Mouse (Mus musculus) bone marrow, adult 2 months (tissue): ENCODE results near the gene Clcnkb. TPM values are rescaled to one million over a fixed set of nuclear protein-coding genes. Genes with fewer than 3 reads are reported as not detected.

Source experiments
- H3K27ac ChIP-seq: fragments of 200-500 bp; 2 replicates; pipeline ENCODE4 v1.5.1; 2012; ENCODE audit warnings: low read depth, mild to moderate bottlenecking, control low read depth, inconsistent platforms, low read length; ENCODE audit not compliant: control insufficient read depth, poor library complexity, insufficient read depth
- H3K4me1 ChIP-seq: fragments of 200-500 bp; 2 replicates; pipeline ENCODE4 v1.6.1; 2011; ENCODE audit warnings: low read length; ENCODE audit not compliant: control insufficient read depth, insufficient read depth
- H3K4me3 ChIP-seq: fragments of 200-500 bp; replicated peaks from 2 replicates; pipeline ENCODE3; 2011; ENCODE audit warnings: mild to moderate bottlenecking, low read depth, low read length, control low read depth; ENCODE audit not compliant: control insufficient read depth
- CTCF ChIP-seq: fragments of 200-500 bp; IDR thresholded peaks from 2 replicates; pipeline ENCODE4 v1.5.1; 2011; ENCODE audit warnings: low read length, control low read depth; ENCODE audit not compliant: control insufficient read depth, insufficient read depth
- POLR2A ChIP-seq: fragments of 200-500 bp; IDR thresholded peaks from 2 replicates; pipeline ENCODE4 v1.6.1; 2011; ENCODE audit warnings: low read depth, mild to moderate bottlenecking, control low read depth, low read length, borderline replicate concordance; ENCODE audit not compliant: control insufficient read depth
- WGBS: fragments of 180-500 bp; shearing (Covaris S2); methylation state at CpG from one replicate; pipeline ENCODE4 v1.1.7; 2018; 5-methylcytosine and 5-hydroxymethylcytosine counted together
- polyA plus RNA-seq: library from polyadenylated mRNA; stranded (reverse); fragments of >200 nt; gene quantifications from 2 replicates; pipeline ENCODE4 v1.2.4, GENCODE M21; 2011; ENCODE audit warnings: low replicate concordance; ENCODE audit not compliant: missing spikeins, insufficient read depth, insufficient read length

Clcnkb gene
- polyA plus RNA-seq, 1 experiment, result not detected

- WGBS, result 79% methylated on average over 3 of the region's 3 CpGs
- Histone ChIP-seq H3K4me1 (no peaks in the 10 kb centered on the region), H3K27ac (no peak overlapping the region), H3K4me3 (no peak overlapping the region)
- TF ChIP-seq CTCF (no peak), POLR2A (no peak)
Observed at GRCm38 (mm10) chr4:141405314-141405622, 10.5 kb downstream of the Clcnkb start.

DNA sequence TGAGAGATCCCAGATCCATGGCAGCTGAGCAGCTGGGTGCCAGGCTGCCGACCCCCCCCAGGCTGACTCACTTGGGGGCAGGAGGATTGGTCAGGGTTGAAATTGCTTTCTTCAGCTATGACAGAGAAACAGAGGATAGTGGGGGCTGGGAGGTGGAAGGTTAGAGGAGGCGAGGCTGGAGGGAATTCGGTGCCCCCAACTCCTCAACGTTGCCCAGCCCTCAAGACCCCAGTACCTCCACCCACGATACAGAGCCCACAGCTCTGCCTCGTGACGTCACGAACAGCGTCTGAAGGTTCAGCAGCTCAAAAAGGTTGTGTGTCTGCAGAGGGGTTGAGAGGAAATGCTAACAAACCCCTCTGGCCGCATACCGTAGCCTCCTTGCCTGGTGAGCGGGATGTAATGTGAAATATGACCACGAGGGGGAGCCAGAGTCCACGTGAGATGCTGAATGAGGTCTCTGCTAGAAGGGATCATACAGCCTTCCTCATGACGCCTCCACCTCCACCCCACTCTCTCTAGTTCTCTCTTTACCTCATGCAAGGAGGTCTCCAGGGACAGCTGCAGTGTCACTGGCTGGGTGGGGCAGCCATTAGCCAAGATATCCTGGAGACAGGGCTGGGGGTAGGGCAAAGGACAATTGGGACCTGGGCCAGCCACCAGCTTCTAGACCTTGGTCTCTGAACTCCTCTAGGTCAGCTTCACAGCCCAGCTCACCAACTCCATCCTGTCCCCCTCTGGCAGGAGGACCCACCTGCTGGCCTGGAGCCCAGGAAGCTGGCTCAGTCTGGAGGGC is 11.1 kb downstream of the Clcnkb start:
- H3K4me1 ChIP-seq, result no peaks in the 10 kb centered on the region
- no peak overlapping the region for H3K4me3 ChIP-seq
- 13% methylated on average over 15 of the region's 15 CpGs for WGBS
- no peak overlapping the region for H3K27ac ChIP-seq
- peak; percentile 98 for TF ChIP-seq CTCF
- no peak for TF ChIP-seq POLR2A

DNA sequence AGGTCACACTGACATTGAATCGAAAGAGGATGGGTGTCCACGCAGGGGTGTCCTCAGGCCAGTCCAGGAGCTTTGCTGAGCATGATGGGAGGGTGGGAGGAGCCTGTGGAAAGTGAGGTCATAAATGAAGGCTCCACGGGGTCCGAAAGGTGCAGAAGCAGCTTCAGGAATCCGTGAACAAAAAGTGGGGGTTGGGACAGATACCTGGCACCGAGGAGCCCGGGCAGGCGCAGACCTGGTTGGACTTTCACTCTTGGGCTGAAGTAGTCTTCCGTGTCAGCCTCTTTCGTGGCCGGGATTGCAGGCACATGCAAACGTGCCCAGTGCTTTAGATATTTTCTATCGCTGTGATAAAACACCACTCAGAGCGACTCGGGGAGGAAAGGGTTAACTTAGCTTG is 15.6 kb downstream of the Clcnkb start:
- TF ChIP-seq POLR2A (no peak), CTCF (no peak)
- Histone ChIP-seq H3K4me1 (no peaks in the 10 kb centered on the region), H3K27ac (no peak overlapping the region), H3K4me3 (no peak overlapping the region)
- WGBS, result 86% methylated on average over 15 of the region's 15 CpGs

GRCm38 (mm10) chr4:141398545-141398944 is 17.3 kb downstream of the Clcnkb start, which contains the start of gene Clcnka:
Gene Clcnka (minus strand): TSS chr4:141398724.
- 62% methylated on average over 12 of the region's 12 CpGs for WGBS
- Histone ChIP-seq H3K4me3 (no peak within 1 kb of the TSS), H3K27ac (no peak within 1 kb of the TSS), H3K4me1 (no peaks in the 10 kb centered on the region)
- TF ChIP-seq CTCF (no peak), POLR2A (no peak)

DNA sequence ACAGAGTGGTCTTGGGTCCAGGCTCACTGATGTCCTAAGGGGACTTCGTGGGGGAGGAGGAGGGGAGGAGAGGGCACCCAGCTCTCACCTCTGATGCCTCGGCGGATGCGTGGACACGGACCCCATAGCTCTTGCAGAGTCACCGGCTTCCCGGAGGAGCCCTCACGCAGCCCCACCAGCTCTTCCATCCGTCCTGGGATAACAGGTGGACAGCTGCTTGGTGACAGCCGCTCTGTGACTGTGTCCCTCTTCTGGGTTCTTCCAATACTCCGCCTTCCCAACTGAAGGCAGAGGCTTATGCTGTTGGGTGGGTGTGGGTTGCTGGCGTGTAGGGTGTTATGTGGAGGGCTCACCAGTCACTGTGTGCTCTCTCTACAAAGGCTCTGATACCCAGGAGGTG is 18.0 kb downstream of the Clcnkb start:
- 83% methylated on average over 12 of the region's 12 CpGs for WGBS
- H3K27ac ChIP-seq, result no peak overlapping the region

DNA sequence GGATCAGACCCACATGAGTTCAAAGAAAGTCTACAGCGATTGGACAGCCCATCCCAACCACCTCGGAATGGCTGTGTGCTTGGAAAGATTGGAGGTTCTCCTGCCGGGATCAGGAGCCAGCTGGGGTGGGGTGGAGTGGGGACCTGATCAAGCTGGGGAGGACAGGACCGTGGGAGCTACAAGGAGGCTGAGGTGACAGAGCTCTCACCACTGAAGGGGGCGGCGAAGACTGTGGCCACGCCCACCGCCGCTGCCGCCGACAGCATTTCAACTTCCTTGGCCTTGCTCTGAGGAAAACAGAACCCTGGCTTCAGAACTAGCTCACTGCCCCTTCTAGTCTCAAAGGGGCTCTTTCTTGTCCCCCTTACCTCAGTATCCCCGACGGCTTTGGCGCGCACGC is 21.1 kb downstream of the Clcnkb start:
- H3K4me1 ChIP-seq, result no peaks in the 10 kb centered on the region
- 43% methylated on average over 16 of the region's 16 CpGs for WGBS
- TF ChIP-seq POLR2A, result no peak
- TF ChIP-seq CTCF, result no peak
- H3K4me3 ChIP-seq, result no peak overlapping the region
- H3K27ac ChIP-seq, result no peak overlapping the region

More for the DNA sequence above, 18.0 kb downstream of the Clcnkb start:
- no peak overlapping the region for H3K4me3 ChIP-seq
- H3K4me1 ChIP-seq, result no peaks in the 10 kb centered on the region
- TF ChIP-seq POLR2A (no peak), CTCF (no peak)

GRCm38 (mm10) chr4:141391293-141391692 is 24.5 kb downstream of the Clcnkb start:
- H3K4me3 ChIP-seq, result no peak overlapping the region
- WGBS, result 79% methylated on average over 12 of the region's 12 CpGs
- TF ChIP-seq POLR2A (no peak), CTCF (no peak)
- no peak overlapping the region for H3K27ac ChIP-seq
- H3K4me1 ChIP-seq, result no peaks in the 10 kb centered on the region

- H3K27ac ChIP-seq, result no peak overlapping the region
- 82% methylated on average over 18 of the region's 18 CpGs for WGBS
- H3K4me3 ChIP-seq, result no peak overlapping the region
- TF ChIP-seq POLR2A (no peak), CTCF (no peak)
- no peaks in the 10 kb centered on the region for H3K4me1 ChIP-seq
Observed at GRCm38 (mm10) chr4:141389366-141390150, 26.3 kb downstream of the Clcnkb start.

GRCm38 (mm10) chr4:141387933-141388332 is 27.9 kb downstream of the Clcnkb start:
- no peak overlapping the region for H3K27ac ChIP-seq
- TF ChIP-seq POLR2A (no peak), CTCF (no peak)
- 66% methylated on average over 5 of the region's 5 CpGs for WGBS
- no peaks in the 10 kb centered on the region for H3K4me1 ChIP-seq
- H3K4me3 ChIP-seq, result no peak overlapping the region
